Mouse (Mus musculus): ENCODE measurements around the gene Epn2. TPM values are rescaled to one million over a fixed set of nuclear protein-coding genes. Genes with fewer than 3 reads are reported as not detected.
"Not testable (repeated sequence)": the region's sequence is repeated elsewhere in the genome, so short reads cannot be mapped to it uniquely, and the experiment has no call there.

The Epn2 gene
- polyA plus RNA-seq, 1 experiment, result 0.31 TPM

DNA sequence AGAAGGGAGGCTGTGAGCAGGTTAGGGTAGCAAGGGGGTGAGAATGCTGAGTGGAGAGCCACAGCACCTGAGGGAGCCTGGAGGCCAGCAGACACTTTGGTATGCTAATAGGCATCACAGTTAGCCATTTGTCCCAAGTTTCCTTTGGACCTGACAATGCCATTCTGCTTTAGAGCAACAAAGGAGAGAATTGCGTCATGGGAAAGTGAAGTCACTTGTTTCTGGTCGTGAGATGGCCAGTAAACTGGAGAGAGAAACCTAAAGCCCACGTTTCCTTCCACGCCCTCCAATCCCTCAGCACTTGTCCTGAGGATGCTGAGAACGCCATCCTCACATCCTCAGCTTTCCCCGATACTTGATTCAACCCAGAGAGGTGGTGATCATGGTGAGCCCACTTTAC lies 18.9 kb upstream of the Epn2 start:
- Histone ChIP-seq H3K27me3 (replicated peaks) (peaks cover 66% of the 10 kb centered on the region), H3K4me1 (peaks cover 12% of the 10 kb centered on the region), H3K4me3 (replicated peaks) (no peak overlapping the region), H3K9me3 (peaks cover 29% of the 10 kb centered on the region), H3K36me3 (replicated peaks; ENCODE audit: low read length) (no peaks in the 10 kb centered on the region)
- TF ChIP-seq GATA1 (IDR thresholded peaks at IDR 0.05; ENCODE audit: borderline replicate concordance, low read length), result no peak
- TF ChIP-seq FLI1 (IDR thresholded peaks at IDR 0.05; ENCODE audit: low read length), result no peak

DNA sequence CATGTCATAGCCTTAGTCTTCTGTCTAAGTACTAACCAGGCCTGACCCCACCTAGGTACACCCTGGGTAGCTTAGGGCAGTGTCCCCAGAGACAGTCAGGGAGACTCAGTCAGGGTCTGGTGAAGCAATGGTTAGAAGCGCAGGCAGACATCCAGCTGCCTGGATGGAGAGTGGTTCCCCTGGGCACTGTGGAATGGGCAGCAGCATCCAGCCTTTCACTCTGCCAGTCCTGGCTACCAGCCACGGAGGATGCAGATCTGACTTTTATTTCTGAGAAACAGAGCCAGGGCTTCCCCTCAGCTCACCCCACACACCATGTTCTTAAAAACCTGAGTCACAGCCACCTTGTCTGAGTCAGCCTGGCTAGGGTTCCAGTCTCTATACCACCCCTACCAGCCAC lies 18.0 kb upstream of the Epn2 start:
- H3K4me3 ChIP-seq (replicated peaks), result no peak overlapping the region
- H3K36me3 ChIP-seq (replicated peaks; ENCODE audit: low read length), result no peaks in the 10 kb centered on the region
- peaks cover 67% of the 10 kb centered on the region for H3K27me3 ChIP-seq (replicated peaks)
- peaks cover 38% of the 10 kb centered on the region for H3K9me3 ChIP-seq
- no peak for TF ChIP-seq FLI1 (IDR thresholded peaks at IDR 0.05; ENCODE audit: low read length)
- no peak for TF ChIP-seq GATA1 (IDR thresholded peaks at IDR 0.05; ENCODE audit: borderline replicate concordance, low read length)
- peaks cover 3% of the 10 kb centered on the region; the same call in 1 of the 2 replicates for H3K4me1 ChIP-seq

DNA sequence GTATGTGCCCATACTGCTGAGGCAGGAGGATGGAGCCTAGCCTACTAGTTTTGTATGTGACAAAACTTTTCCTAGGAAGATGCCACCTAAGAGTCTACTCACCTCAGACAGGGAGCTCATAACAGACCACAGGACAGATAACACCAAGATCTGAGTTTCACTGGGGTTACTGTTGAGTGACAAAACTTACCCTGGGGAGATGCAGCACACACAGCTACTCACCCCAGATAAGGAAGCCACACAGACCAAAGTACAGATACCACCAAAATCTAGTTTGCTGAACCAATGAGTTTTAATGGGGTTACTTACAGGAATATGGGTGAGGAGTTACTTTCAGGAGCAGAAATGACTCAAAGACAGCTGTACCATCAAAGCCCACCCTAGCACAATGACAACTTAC lies 13.6 kb upstream of the Epn2 start:
- no peaks in the 10 kb centered on the region for H3K36me3 ChIP-seq (replicated peaks; ENCODE audit: low read length)

GRCm38 (mm10) chr11:61592061-61592460 lies 12.6 kb upstream of the Epn2 start:
- peaks cover 34% of the 10 kb centered on the region for H3K9me3 ChIP-seq
- H3K27me3 ChIP-seq (replicated peaks), result peaks cover 68% of the 10 kb centered on the region
- TF ChIP-seq GATA1 (IDR thresholded peaks at IDR 0.05; ENCODE audit: borderline replicate concordance, low read length), result no peak
- TF ChIP-seq FLI1 (IDR thresholded peaks at IDR 0.05; ENCODE audit: low read length), result no peak
- no peak overlapping the region for H3K4me3 ChIP-seq (replicated peaks)
- no peaks in the 10 kb centered on the region for H3K36me3 ChIP-seq (replicated peaks; ENCODE audit: low read length)
- H3K4me1 ChIP-seq, result no peaks in the 10 kb centered on the region

More for the DNA sequence above, 13.6 kb upstream of the Epn2 start:
- Histone ChIP-seq H3K27me3 (replicated peaks) (peaks cover 68% of the 10 kb centered on the region), H3K4me1 (no peaks in the 10 kb centered on the region; the same call in 1 of the 2 replicates), H3K4me3 (replicated peaks) (no peak overlapping the region), H3K9me3 (peaks cover 38% of the 10 kb centered on the region)
- TF ChIP-seq GATA1 (IDR thresholded peaks at IDR 0.05; ENCODE audit: borderline replicate concordance, low read length) (no peak), FLI1 (IDR thresholded peaks at IDR 0.05; ENCODE audit: low read length) (no peak)

GRCm38 (mm10) chr11:61590516-61591213 lies 11.2 kb upstream of the Epn2 start:
- H3K4me3 ChIP-seq (replicated peaks), result no peak overlapping the region
- TF ChIP-seq FLI1 (IDR thresholded peaks at IDR 0.05; ENCODE audit: low read length) (no peak), GATA1 (IDR thresholded peaks at IDR 0.05; ENCODE audit: borderline replicate concordance, low read length) (no peak)
- peaks cover 26% of the 10 kb centered on the region for H3K9me3 ChIP-seq
- no peaks in the 10 kb centered on the region for H3K4me1 ChIP-seq
- H3K36me3 ChIP-seq (replicated peaks; ENCODE audit: low read length), result no peaks in the 10 kb centered on the region
- H3K27me3 ChIP-seq (replicated peaks), result peaks cover 72% of the 10 kb centered on the region

- H3K4me1 ChIP-seq, result no peaks in the 10 kb centered on the region
- TF ChIP-seq GATA1 (IDR thresholded peaks at IDR 0.05; ENCODE audit: borderline replicate concordance, low read length) (no peak), FLI1 (IDR thresholded peaks at IDR 0.05; ENCODE audit: low read length) (no peak)
- no peaks in the 10 kb centered on the region for H3K36me3 ChIP-seq (replicated peaks; ENCODE audit: low read length)
- H3K27me3 ChIP-seq (replicated peaks), result peaks cover 84% of the 10 kb centered on the region
- H3K4me3 ChIP-seq (replicated peaks), result no peak overlapping the region
- H3K9me3 ChIP-seq, result peaks cover 12% of the 10 kb centered on the region
These were observed 5.9 kb upstream of the Epn2 start for GRCm38 (mm10) chr11:61585421-61585820.

- Histone ChIP-seq H3K4me1 (no peaks in the 10 kb centered on the region; the same call in 1 of the 2 replicates), H3K27me3 (replicated peaks) (peaks cover 84% of the 10 kb centered on the region), H3K36me3 (replicated peaks; ENCODE audit: low read length) (no peaks in the 10 kb centered on the region), H3K4me3 (replicated peaks) (no peak overlapping the region), H3K9me3 (peaks cover 18% of the 10 kb centered on the region)
- TF ChIP-seq GATA1 (IDR thresholded peaks at IDR 0.05; ENCODE audit: borderline replicate concordance, low read length), result no peak
- no peak for TF ChIP-seq FLI1 (IDR thresholded peaks at IDR 0.05; ENCODE audit: low read length)
These were observed 5.3 kb upstream of the Epn2 start for GRCm38 (mm10) chr11:61584830-61585229.

DNA sequence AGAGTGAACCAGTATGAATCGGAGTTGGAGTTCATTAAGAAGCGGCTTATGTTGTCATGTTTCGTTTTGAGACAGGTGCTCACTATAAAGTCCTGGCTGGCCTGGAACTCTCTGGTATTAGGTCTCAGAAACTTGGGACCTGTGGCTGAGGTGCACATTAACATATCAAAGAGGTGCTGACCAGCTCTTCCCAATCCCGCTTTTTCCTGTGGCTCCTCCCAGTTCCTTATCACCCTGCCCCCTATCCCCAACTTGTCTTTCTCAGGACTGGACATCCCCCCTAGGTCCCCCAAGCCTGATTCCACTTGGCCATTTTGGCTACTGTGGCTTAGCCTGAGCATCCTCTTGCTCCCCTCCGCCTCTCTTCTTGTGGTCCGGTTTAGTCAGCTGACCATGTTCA lies 4.6 kb upstream of the Epn2 start:
- peaks cover 7% of the 10 kb centered on the region for H3K4me1 ChIP-seq
- peaks cover 23% of the 10 kb centered on the region for H3K9me3 ChIP-seq
- no peaks in the 10 kb centered on the region for H3K36me3 ChIP-seq (replicated peaks; ENCODE audit: low read length)
- peaks cover 85% of the 10 kb centered on the region for H3K27me3 ChIP-seq (replicated peaks)
- TF ChIP-seq GATA1 (IDR thresholded peaks at IDR 0.05; ENCODE audit: borderline replicate concordance, low read length) (no peak), FLI1 (IDR thresholded peaks at IDR 0.05; ENCODE audit: low read length) (no peak)
- H3K4me3 ChIP-seq (replicated peaks), result no peak overlapping the region

DNA sequence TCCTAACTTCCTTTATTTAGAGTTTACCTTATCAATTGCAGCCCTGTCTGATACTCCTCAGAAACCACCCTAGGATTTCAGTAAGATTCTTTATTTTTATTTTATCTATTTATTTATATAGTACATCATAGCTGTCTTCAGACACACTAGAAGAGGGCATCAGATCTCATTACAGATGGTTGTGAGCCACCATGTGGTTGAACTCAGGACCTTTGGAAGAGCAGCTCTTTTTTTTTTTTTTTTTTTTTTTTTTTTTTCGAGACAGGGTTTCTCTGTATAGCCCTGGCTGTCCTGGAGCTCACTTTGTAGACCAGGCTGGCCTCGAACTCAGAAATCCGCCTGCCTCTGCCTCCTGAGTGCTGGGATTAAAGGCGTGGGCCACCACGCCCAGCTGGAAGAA lies 3.3 kb upstream of the Epn2 start:
- H3K4me3 ChIP-seq (replicated peaks), result not testable (repeated sequence)

DNA sequence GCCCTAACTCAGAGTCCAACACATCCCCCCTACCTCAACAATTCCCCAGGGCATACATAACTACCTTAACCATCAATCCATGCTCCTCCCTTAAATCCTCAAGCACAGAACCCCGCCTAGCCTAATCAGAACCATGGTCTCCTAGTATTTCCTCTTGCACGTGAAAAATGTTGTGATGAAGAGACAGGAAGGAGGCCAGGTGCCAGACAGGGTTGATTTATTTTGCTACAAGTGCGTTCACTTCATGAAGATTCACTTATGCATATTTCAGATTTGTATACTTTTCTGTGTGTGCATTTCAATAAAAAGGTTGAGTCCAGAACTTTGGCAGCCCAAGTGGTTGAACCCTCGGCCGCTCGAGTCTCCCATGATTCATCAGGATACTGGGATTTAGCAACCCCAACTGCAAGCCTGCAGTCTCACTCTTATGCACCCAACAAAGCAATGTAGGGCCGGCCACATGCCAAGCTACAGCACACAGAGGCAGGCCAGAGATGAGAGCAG lies 443 bp upstream of the Epn2 start:
- Histone ChIP-seq H3K4me3 (replicated peaks) (peak overlapping the region; percentile 92), H3K4me1 (peaks cover 13% of the 10 kb centered on the region), H3K27me3 (replicated peaks) (peaks cover 86% of the 10 kb centered on the region), H3K9me3 (peaks cover 16% of the 10 kb centered on the region), H3K36me3 (replicated peaks; ENCODE audit: low read length) (no peaks in the 10 kb centered on the region)
- TF ChIP-seq GATA1 (IDR thresholded peaks at IDR 0.05; ENCODE audit: borderline replicate concordance, low read length) (no peak), FLI1 (IDR thresholded peaks at IDR 0.05; ENCODE audit: low read length) (no peak)

More for the DNA sequence above, 3.3 kb upstream of the Epn2 start:
- Histone ChIP-seq H3K4me1 (peaks cover 13% of the 10 kb centered on the region), H3K9me3 (peaks cover 23% of the 10 kb centered on the region), H3K27me3 (replicated peaks) (peaks cover 85% of the 10 kb centered on the region)
- not testable (repeated sequence) for H3K36me3 ChIP-seq (replicated peaks; ENCODE audit: low read length)

Measured in megakaryocyte, embryonic 14.5 days (primary cell).